Mouse (Mus musculus): Measurements from ENCODE around the gene Stx18. TPM values are rescaled to one million over a fixed set of nuclear protein-coding genes. Genes with fewer than 3 reads are reported as not detected.

Stx18 gene
- total RNA-seq, 2 experiments from 2014 or later = 21.9 to 24.9 TPM

DNA sequence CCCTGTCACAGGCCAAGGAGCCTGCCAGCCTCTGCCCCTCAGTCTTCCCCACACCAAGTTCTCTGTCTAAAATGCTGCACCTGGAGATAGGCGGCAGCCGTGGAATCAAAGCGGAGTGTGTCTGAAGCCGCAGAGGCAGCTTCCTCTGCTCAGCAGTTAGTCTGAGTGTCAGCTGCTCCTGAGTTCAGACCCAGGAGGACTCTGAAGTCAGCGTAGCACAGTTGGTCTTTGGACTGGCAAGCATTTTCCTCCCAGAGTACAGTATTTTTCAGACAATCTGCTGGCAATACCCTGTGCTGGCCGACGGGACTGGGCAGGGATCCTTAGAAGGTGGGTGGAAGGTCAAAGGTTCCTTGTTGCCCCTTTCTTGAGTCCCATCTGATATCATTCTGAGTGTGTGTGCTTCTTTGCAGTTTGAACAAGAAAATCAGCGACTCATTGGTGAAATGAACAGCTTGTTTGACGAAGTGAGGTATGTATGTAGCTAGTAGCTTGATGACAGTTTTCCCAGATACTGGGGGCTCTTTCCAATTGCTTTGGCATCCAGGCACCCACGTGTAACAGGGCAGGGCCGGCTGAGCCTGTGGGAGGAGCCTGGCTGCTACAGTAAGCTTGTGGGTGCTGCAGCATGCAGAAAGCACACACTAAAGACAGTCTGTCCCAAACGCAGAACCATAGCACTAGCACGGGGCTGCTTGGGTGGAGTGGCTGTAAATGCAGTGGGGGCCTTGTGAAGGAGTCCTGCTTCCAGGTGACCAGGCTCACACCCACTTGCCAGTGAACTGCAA lies 88.2 kb downstream of the Stx18 start:
- DNase-seq (ENCODE audit: low spot score in 2 of 2) = no peak

DNA sequence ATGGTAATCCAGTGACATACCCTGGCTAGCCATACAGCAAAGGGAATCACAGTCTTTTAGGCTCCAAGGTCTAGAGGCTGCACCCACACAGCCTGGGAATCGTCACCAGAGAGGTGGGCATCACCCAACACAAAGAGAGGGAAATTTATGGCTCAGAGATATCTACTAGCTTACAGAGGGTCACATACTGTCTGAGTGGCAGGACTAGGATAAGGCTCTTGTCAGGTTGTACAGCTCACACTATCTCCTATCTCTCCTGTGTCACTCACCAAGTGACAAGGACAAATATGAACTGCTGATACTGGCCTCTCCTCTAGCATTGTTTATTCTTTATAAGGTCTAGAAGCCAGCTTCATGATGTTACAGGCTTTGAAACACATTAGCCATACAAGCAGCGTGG lies 90.8 kb downstream of the Stx18 start:
- DNase-seq (ENCODE audit: low spot score in 2 of 2) = no peak

DNA sequence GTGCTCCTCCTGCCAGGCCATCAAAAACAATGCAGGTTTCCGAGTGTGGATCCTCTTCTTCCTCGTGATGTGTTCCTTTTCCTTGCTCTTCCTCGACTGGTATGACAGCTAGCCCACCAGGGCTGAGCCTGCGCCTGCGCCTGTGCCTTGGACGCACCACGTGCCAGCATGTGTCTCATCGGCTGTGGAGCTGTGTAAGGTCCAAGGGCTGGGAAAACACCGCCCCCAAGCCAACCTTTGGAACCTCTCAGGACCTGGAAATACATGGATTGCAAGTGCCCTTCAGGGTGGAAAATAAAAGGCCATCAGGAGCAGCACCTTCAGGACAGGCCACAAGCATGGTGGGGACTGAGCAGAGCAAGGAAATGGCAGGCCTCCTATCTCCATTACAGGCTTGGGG lies 97.7 kb downstream of the Stx18 start:
- DNase-seq (ENCODE audit: low spot score in 2 of 2) = no peak

DNA sequence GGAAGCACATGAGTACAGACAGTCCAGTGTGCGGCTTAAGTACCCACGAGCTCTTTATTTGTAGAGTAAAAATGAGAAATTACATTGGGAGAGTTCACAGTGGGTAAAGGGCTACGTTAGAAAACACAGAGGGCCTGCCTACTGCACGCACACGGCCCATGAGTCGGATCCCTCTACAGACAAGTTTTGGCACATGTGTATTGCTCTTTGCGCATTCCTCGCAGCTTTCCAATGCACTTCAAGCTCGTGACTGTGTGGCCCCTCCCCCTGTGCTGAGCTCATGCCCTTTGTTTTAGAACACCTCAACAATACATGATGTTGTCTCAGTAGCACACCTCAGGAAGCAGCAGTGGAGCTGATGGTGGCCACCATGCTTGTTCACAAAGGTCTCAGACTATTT lies 98.6 kb downstream of the Stx18 start:
- DNase-seq (ENCODE audit: low spot score in 2 of 2) = no peak

DNA sequence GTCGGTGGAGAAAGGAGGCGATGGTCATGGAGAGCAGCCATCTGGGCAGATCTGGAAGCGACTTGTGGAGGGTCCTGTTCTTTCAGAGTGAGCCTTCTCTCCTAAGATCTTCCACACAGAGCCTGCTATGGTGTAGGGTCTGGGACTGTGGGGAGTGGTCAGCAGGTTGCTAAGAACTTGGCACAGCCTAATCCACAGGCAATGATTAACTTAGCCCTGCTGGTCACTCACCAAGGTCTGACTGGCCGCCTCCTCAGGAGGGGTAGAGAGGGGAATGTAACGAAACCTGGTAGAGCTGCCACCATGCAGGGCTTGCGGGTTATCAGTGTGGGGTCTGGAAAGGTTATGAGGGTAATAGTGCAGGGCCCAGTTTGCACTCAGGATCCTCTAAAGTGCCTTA lies 102.4 kb downstream of the Stx18 start:
- DNase-seq (ENCODE audit: low spot score in 2 of 2) = no peak

DNA sequence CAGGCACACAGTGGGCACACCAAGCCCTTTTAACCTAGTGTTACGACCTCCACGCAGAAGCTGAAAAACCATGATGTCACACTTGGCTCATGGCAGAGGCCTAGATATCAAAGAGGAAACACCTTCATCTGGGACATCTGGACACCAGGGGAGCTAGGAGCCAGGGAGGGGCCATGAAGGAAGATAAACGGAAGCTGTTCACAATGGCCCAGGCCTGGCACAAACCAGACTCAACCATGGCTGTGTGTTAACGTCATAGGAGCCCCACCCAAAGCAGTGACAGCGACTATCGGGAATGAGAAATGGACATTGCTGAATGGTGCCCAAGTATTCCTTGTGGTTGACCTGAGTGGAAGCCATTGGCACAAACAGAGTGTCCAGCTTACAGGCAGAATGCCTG lies 108.0 kb downstream of the Stx18 start:
- no peak for DNase-seq (ENCODE audit: low spot score in 2 of 2)

DNA sequence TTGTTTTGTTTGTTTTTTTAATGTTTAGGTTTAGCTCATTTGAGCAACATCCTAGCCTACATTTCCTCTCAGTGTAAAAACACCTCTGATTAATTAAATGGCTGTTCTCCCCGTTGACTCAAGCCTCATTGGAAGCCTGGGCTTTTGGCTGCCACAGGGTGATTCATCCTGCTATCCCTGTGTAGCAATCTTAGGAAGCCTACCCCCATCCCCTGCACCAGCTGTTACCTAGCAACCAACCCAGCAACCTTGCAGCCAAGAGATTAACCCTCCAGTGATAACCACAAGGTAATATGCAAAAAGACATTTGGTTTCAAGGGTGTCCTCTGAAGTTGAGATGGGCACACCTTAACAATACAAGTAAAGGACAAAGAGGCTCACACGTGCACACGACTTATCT lies 112.7 kb downstream of the Stx18 start:
- no peak for DNase-seq (ENCODE audit: low spot score in 2 of 2)

DNA sequence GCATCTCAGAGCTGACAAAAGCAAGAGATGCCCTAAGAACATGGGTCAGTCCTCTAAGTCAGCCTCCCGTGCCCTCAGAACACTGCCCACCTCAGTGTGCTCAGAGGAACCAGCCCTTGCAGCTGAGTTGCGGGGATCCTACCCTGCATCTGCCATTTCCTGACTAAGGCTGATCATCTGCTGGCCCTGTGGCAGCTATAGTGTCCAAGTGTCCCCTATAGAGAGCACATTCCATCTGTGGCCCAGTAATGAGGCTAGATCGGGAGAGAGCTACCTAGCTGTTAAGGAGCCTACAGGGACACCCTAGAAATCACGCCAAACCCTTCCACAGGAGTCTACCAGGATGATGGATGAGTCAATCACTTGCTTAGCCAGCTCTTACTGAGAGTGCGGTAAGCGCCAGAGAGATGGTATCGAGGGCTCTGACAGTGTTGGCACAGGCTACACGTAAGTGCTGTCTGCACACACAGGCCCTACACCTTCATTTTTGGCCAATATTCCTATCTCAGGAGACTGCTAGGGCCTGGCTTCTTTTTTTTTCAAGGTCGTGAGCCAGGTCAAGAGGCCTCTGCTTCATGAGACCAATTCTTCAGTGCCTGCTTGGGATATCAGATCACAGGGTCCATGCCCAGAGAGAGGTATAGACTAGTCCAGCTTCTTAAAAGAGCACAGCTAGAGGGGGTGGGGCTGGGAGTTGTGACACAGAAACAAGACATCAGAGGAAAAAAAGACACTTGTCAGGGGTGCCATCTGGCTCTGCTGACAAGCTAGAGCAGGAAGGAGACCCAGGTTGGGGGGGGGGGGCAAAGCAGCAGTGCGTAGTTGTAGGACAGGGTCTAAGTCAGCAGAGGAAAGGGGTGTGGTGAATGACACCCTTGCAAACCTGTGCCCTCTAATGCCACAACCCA lies 113.9 kb downstream of the Stx18 start:
- no peak for DNase-seq (ENCODE audit: low spot score in 2 of 2)

DNA sequence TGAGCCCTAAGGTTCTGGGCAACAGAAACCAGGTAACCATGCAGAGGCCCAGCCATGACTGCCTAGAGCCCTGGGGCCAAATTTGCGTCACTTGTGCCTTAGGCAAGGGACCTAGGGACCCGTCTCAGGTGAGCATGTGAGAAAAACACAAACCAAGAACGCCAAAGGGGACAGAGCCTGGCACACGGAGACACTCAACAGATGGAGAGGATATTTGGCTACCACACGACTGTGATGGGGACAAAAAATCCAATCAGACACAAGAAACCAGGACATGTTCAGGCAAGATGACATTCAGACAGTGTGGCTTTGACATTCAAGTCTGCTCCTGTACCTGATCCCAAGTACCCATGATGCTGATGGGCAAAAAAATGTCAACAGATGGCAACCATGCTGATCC lies 115.1 kb downstream of the Stx18 start:
- no peak for DNase-seq (ENCODE audit: low spot score in 2 of 2)

DNA sequence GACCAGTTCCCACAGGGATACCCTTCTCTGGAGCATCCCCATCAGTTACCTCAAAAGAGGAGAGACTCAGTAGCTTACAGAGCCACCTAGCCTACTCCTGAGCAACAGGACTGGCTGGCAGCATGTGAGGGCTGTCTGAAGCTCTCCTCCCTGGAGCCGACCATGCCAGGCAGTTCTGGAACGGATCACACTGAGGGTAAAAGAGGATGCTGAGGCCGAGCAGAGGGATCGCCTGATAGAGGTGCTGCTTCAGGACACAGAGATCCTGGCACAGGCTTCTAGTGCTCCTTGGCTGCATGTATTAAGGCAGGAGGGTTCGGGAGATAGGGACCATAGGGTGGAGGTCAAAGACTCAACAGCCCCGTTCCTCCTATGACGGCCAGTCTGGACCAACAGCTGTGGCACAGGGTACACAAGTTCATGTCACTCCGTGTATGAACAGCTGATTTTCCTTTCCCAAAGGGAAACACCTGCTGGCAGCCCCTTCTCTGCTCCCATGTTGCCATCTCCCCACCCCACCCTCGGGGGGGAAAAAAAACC lies 119.0 kb downstream of the Stx18 start:
- no peak for DNase-seq (ENCODE audit: low spot score in 2 of 2)

DNA sequence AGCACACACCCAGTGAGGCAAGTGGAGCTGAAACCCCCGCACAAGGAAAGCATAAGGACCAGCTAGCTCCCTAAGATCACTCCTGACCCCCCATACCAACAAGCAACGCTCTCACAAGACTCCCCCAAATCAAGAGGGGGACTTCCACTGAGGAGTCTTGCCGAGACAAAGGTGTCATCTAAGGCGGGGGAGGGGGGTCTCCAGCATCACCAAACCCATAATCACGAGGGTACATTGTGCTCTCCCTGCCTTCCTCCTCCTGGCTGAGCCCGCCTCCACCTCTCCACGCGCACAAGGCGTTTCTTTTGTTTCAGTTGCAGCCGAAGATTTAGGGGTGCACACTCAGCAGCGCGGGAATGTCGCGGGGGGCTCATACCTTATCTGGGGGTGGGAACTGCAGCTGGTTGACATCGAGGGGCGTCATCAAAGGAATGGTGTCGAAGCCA lies 120.0 kb downstream of the Stx18 start:
- DNase-seq (ENCODE audit: low spot score in 2 of 2) = no peak

DNA sequence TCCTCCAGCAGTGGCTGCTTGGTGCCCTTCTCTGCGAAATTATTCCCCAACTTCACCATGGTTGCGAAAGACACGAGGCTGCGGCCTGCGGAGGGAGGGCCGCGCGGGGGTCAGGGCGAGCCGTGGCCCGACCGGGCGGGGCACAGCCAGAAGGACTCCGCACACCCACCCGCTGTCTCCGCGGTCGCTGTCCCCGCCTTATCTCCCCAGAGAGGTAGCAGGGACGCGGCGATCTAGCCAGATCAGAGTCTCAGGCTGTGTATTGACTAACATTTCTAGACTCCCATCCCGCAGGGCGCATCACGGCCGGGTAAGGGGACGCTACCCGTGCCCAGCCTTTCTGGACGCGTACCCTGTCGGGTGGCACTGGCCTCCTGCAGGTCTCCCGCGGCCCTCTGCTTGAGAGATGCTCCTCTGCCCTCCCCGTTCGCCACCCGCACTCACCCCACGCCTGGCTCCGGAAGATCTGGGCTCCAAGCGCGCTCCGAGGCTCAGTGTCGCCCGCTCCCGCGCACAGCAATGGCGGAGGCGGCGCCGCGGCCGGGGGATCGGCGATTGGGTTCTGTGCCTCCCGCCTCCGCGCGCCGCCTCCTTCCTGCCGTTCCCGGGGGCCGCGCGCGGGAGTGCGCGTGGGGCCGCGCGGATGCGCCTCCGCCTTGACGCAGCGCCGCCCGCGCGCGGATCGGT lies 120.5 kb downstream of the Stx18 start:
- peak; percentile 36 to 69 for DNase-seq (ENCODE audit: low spot score in 2 of 2)

DNA sequence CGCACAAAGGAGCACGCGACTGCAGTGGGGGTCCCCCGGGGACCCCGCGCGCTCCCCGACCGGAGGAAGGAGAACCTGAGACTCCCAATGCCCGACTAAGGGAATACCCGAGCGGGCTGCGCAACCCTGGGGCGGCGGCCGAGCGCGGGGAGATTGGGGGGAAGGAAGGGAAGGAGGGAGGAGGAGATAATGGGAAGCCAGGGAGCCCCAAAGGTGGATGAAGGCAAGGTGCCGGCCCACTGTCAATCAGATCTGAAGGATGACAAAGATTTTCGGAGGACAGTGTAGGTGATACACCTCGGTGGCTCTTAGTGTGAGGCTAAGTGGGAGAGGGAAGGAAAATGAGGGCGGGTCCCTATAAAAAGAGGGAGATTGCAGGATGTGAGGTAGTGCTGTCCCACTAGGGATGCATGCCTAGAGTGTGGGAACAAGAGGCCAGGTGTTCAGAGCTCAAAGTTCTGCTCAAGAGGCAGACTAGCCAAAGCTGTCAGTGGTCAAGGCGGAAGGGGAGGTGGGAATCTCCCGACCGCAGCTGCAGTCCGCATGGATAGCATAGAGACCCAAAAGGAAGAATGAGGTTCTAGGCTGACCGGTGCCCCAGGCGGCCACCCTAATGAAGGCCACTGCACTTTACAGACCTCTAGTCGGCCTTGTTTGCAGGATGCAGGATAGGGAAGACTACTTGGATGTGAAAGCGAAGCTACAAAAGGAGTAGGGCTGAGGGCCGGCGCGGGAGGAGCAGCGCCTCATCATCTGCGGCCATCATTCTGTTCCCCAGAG lies 121.3 kb downstream of the Stx18 start, which contains the start of gene Nsg1:
TSS of gene Nsg1 (minus strand) at position 274 of the 780 bp plus-strand sequence.
- DNase-seq (ENCODE audit: low spot score in 2 of 2) = no peak

DNA sequence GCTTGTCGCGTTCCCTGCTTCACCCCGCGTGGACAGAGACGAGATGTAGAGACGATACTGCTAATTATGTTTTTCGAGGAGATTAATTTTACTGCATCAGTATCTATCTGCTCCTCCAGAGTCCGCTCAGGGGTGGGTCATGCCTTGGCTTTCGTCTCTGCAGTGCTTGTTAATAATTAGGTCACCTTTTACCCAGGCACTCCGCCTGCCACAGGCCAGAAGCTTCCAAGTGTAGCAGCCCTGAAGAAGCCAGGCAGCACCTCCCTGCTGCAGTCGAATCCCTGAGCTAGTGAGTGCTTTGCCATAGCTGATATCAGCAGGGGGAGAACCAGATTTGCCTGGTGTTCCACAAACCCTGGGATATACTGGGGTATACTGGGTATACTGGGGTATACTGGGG lies 130.0 kb downstream of the Stx18 start:
- DNase-seq (ENCODE audit: low spot score in 2 of 2) = no peak

DNA sequence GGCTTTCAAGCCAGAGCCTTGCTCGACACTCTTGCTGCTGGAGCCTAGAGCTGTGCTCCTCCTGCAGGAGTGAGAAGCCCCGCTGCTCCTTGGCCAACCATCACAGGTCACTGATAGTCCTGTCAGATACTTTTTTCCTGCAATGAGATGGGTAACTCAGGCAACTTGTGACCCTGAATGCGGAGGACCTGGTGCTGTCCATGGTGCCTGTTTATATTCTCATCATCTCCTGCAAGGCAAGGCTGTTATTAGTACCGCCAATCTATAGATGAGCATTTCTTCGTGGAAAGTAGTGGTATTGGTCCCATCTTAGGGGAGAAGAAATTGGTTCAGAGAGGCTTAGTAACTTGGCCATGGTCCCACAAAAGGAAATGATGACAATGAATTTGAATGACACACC lies 135.2 kb downstream of the Stx18 start:
- no peak for DNase-seq (ENCODE audit: low spot score in 2 of 2)

DNA sequence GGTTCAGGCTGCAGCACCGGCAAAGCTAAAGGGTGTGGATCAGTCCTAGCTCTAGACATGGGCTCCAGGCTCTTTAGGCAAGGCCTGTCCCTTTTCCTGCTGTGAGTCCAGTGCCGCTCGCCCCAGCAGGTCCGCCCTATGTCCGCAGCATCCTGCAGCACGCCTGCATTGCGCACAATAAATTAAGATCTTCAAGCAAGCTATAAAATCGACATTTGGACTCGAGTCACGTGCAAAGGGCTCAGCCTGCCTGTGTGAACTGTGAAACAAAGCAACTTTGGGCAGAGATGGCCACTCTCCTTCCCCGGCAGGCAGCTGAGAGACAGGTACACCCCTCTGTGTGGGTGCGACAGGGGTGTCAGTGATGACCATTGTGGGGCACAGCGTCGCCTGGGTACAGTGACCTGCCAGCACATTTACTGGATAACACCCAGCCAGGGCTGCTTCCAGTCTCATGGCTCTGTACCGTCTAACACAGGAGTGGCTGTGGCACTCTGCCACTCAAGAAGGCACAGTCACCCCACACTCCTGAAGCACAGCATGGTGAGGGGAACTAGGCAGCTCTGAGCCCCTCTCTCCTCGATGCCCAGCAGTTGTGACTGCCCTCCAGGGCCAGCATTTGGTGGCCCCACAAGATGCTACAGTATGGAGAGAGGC lies 135.8 kb downstream of the Stx18 start:
- no peak for DNase-seq (ENCODE audit: low spot score in 2 of 2)

DNA sequence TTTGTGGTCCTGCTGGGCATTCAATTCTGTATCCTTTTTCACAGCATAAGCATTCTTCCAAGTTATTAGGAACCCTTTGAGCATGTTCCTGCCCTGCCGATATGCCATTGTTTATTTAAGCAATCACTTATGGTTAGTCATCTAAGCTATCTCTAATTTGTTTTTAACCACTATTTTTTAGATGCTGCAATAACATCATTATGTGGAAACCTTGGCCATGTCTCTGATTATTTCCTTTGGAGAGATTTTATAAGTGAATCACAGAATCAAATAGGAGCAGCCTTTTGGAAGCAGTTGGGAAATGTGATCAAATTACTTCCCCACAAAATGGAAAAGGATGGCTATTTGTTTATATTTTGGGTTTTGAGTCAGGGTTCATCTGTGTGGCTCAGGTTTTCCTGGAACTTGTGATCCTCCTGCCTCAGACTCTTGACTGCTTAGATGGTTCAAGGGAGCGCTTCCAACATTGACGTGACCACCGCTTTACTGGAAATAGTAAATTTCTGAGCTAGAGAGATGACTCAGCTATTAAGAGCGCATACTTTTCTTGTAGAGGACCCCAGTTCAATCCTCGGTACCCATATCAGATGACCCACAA lies 146.2 kb downstream of the Stx18 start:
- DNase-seq (ENCODE audit: low spot score in 2 of 2) = no peak

DNA sequence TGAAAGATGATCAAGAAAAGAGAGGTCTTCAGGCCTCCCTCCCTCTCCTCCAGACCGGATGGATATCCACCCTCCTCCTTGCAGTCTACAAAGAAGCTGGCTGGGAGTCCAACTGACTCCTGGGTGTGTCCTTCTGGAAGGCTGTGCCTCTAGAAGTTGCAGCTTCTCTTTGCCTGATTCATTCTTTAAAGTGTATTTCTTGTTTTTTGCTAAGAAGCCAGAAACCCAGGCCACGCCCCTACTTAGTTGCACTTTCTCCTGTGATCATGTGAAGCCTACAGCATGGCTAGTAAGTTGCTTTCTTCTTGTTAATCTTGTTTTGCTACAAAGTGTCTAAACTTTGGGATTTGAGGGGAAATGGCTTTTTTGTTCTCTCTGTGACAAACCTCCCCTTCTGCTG lies 148.5 kb downstream of the Stx18 start:
- no peak for DNase-seq (ENCODE audit: low spot score in 2 of 2)

Data from gastrocnemius, postnatal 4 days (tissue).